Mouse (Mus musculus) retina, postnatal 7 days (tissue): Measurements from ENCODE around the gene Zfp362.

Experiments
- DNase-seq: peaks from one replicate; pipeline ENCODE4 v3.0.0-alpha.2; 2012; ENCODE audit warnings: low read depth, low spot score

The Zfp362 gene

GRCm38 (mm10) chr4:128730271-128730670 is 75.6 kb downstream of the Zfp362 start:
- no peak for DNase-seq

- no peak for DNase-seq
Measured at GRCm38 (mm10) chr4:128729709-128730037, 76.2 kb downstream of the Zfp362 start.

GRCm38 (mm10) chr4:128729033-128729708 is 76.7 kb downstream of the Zfp362 start:
- no peak for DNase-seq

GRCm38 (mm10) chr4:128728431-128728851 is 77.4 kb downstream of the Zfp362 start:
- DNase-seq, result no peak

- no peak for DNase-seq
Measured at GRCm38 (mm10) chr4:128727721-128728430, 78.0 kb downstream of the Zfp362 start.

GRCm38 (mm10) chr4:128727019-128727720 is 78.7 kb downstream of the Zfp362 start:
- no peak for DNase-seq

- no peak for DNase-seq
Measured at GRCm38 (mm10) chr4:128724059-128724458, 81.8 kb downstream of the Zfp362 start.

GRCm38 (mm10) chr4:128723431-128723830 is 82.4 kb downstream of the Zfp362 start:
- no peak for DNase-seq
